Mouse (Mus musculus) central nervous system, embryonic 14 days (tissue): ENCODE data around the gene Gabra1. TPM values are rescaled to one million over a fixed set of nuclear protein-coding genes. Genes with fewer than 3 reads are reported as not detected.

ENCODE experiments used
- polyA plus RNA-seq: library from polyadenylated mRNA; depleted of rRNA; stranded (reverse); fragments of >200 nt; gene quantifications from 2 replicates; pipeline ENCODE4 v1.2.3, GENCODE M21; 2012; rRNA removed

The Gabra1 gene
- polyA plus RNA-seq = 7.6 and 8.7 TPM in 2 replicates

GRCm38 (mm10) chr11:42182825-42183152 lies at the start of gene Gabra1:
Gene Gabra1, minus strand, starts transcription at chr11:42182930.

Other genes with a start within 250 kb of the Gabra1 start
- 51.4 and 51.5 TPM in 2 replicates for gene Gabrg2, start 182.1 kb downstream of the Gabra1 start, polyA plus RNA-seq
- gene Gabra6, start 138.1 kb upstream of the Gabra1 start, polyA plus RNA-seq = 0.04 TPM in 1 of 2 replicates, not detected in the other
- gene Gabrb2, start 236.8 kb upstream of the Gabra1 start, polyA plus RNA-seq = 11.3 and 12.1 TPM in 2 replicates